In genomic region chr5:135359772-135360171, GRCm38 (mm10) we compare ENCODE assay signal across 31 mouse cellular contexts. TPM values are rescaled to one million over a fixed set of nuclear protein-coding genes. Genes with fewer than 3 reads are reported as not detected.
A peak's percentile ranks its signal among the peaks of the same experiment; 100 is the strongest.
DNase-seq lines count a peak whose midpoint lies in the region; ATAC-seq and TF ChIP-seq lines count a peak whose summit lies in the region.
"Had no signal": no experiment of that assay in that cellular context is flagged by ENCODE, and none has a peak within 500 bp of the region (broad histone marks: within the 10 kb centered on the region; RNA-seq: fewer than 3 reads in every experiment).

No protein-coding gene starts in this region.

- no peaks in the 10 kb centered on the region for H3K36me3 ChIP-seq in heart, embryonic 11.5 days (ENCODE audit: control insufficient read depth, insufficient read depth, low read length)
- no peaks in the 10 kb centered on the region for H3K36me3 ChIP-seq in C2C12 (ENCODE audit: control insufficient read depth, insufficient read depth)
- H3K36me3 ChIP-seq: limb, embryonic 12.5 days; liver, embryonic 13.5 days; midbrain, embryonic 13.5 days; neural tube, embryonic 12.5 days had no signal

- no peak overlapping the region for H3K4me2 ChIP-seq in heart, embryonic 11.5 days
- H3K4me2 ChIP-seq: hindbrain, embryonic 14.5 days; limb, embryonic 12.5 days; liver, embryonic 13.5 days; lung, embryonic 14.5 days; midbrain, embryonic 13.5 days; neural tube, embryonic 12.5 days had no signal

- 75% methylated on average over 2 of the region's 2 CpGs for WGBS in heart, embryonic 11.5 days (ENCODE audit: insufficient replicate concordance)
- 68% methylated on average over 2 of the region's 2 CpGs for WGBS in lung, adult 2 months

- peak; percentile 72 to 86 for DNase-seq in heart, adult 18-20 months
- DNase-seq in R1 (ENCODE audit: low read depth, low spot score) = peak; percentile 41
- peak; percentile 36 to 73 for DNase-seq in heart, postnatal 14 days
- no peak for DNase-seq in lung, adult 2 months
- no peak for DNase-seq in kidney, adult 18-20 months
- DNase-seq: cerebellum, adult 8-10 months; gastrocnemius, adult 2 months; kidney, adult 9 months; kidney, postnatal 14 days; liver, embryonic 13.5 days; lung, embryonic 14.5 days; right cerebral cortex, postnatal 4 days; thymus, adult 18-20 months; thymus, postnatal 4 days had no signal

- no peak for TF ChIP-seq POLR2A in lung, adult 2 months (IDR thresholded peaks at IDR 0.05; ENCODE audit: borderline replicate concordance, extremely low read depth, low read depth, low read length)

- TF ChIP-seq CTCF in C2C12 (IDR thresholded peaks at IDR 0.05; ENCODE audit: control insufficient read depth, insufficient read depth, insufficient read length) = no peak
- no peak for TF ChIP-seq CTCF in lung, adult 2 months (IDR thresholded peaks at IDR 0.05; ENCODE audit: insufficient read depth, low read length)

- H3K4me3 ChIP-seq in heart, embryonic 11.5 days (ENCODE audit: low read depth, low read length) = no peak overlapping the region
- peak overlapping the region; percentile 2 for H3K4me3 ChIP-seq in C2C12 (ENCODE audit: insufficient read depth, poor library complexity, severe bottlenecking)
- no peak overlapping the region for H3K4me3 ChIP-seq in lung, adult 2 months (replicated peaks; ENCODE audit: extremely low read depth, low read depth, low read length)
- H3K4me3 ChIP-seq: gastrocnemius, adult 2 months; layer of hippocampus, adult 2 months; limb, embryonic 12.5 days; liver, embryonic 13.5 days; midbrain, embryonic 13.5 days; neural tube, embryonic 12.5 days had no signal

- no peaks in the 10 kb centered on the region for H3K4me1 ChIP-seq in heart, embryonic 11.5 days (ENCODE audit: control insufficient read depth, insufficient read depth, low read length)
- no peaks in the 10 kb centered on the region for H3K4me1 ChIP-seq in lung, adult 2 months (ENCODE audit: control insufficient read depth, insufficient read depth, low read length)
- H3K4me1 ChIP-seq: limb, embryonic 12.5 days; liver, embryonic 13.5 days; midbrain, embryonic 13.5 days; neural tube, embryonic 12.5 days had no signal

- H3K9me3 ChIP-seq in heart, embryonic 11.5 days (replicated peaks; ENCODE audit: control insufficient read depth, low read length) = 0 out of 2 replicates have a peak, but pooled peaks cover 4% of the 10 kb centered on the region
- H3K9me3 ChIP-seq: limb, embryonic 12.5 days had no signal

- no peaks in the 10 kb centered on the region for H3K27me3 ChIP-seq in heart, embryonic 11.5 days (ENCODE audit: control insufficient read depth, insufficient read depth, low read length)
- H3K27me3 ChIP-seq in C2C12 (ENCODE audit: control insufficient read depth, insufficient read depth, insufficient read length) = peaks cover 26% of the 10 kb centered on the region
- H3K27me3 ChIP-seq: midbrain, embryonic 13.5 days; neural tube, embryonic 12.5 days had no signal

- H3ac ChIP-seq in C2C12 (ENCODE audit: control insufficient read depth, insufficient read length, low read depth) = no peak overlapping the region

- no peak overlapping the region for H3K27ac ChIP-seq in heart, embryonic 11.5 days (ENCODE audit: low read depth, low read length)
- H3K27ac ChIP-seq: gastrocnemius, adult 2 months; hindbrain, embryonic 14.5 days; layer of hippocampus, adult 2 months; limb, embryonic 12.5 days; liver, embryonic 13.5 days; midbrain, embryonic 13.5 days; neural tube, embryonic 12.5 days had no signal

- no peak for ATAC-seq in heart, embryonic 11.5 days (replicated peaks; ENCODE audit: insufficient number of reproducible peaks, low FRiP score, low TSS enrichment)
- ATAC-seq: forebrain, embryonic 14.5 days; inflammation-experienced regulatory T-cells, adult 6 months; midbrain, embryonic 13.5 days had no signal

- H3K79me2 ChIP-seq in C2C12 (ENCODE audit: control insufficient read depth, insufficient read depth) = no peaks in the 10 kb centered on the region

- no peaks in the 10 kb centered on the region for H3K79me3 ChIP-seq in C2C12 (ENCODE audit: low read depth)

- H3K9ac ChIP-seq in heart, embryonic 11.5 days (ENCODE audit: low read depth, low read length) = no peak overlapping the region
- H3K9ac ChIP-seq: hindbrain, embryonic 14.5 days; limb, embryonic 12.5 days; liver, embryonic 13.5 days; lung, embryonic 14.5 days; midbrain, embryonic 13.5 days; neural tube, embryonic 12.5 days had no signal

- intact Hi-C loops in heart, postnatal 14 days (cut with DNase I) = no loop called here

TF ChIP-seq in C2C12, 6 proteins besides CTCF, POLR2A, EP300 and RAD21:
- TF ChIP-seq MYOD1 (IDR thresholded peaks at IDR 0.05; ENCODE audit: control insufficient read depth, insufficient read length, low read depth) = no peak
- TF ChIP-seq CEBPB (IDR thresholded peaks at IDR 0.05; ENCODE audit: low read depth) = no peak
- TF ChIP-seq MYOG (IDR thresholded peaks at IDR 0.05; ENCODE audit: control insufficient read depth, extremely low read depth, insufficient read length) = no peak
- TF ChIP-seq FOSL1 (IDR thresholded peaks at IDR 0.05; ENCODE audit: insufficient read depth, low read length, poor library complexity, severe bottlenecking) = no peak
- TF ChIP-seq USF1 (IDR thresholded peaks at IDR 0.05; ENCODE audit: low read depth) = no peak
- no peak for TF ChIP-seq MAX (IDR thresholded peaks at IDR 0.05)

RNA-seq across cellular contexts. Expression of gene Trim50, which starts 6.7 kb away (rescaled TPM):
- under 1 TPM in 1 of 2 experiments, not detected in 1; 0.40 TPM for total RNA-seq in heart, adult 18-20 months (2021)
- not detected in 2 replicates for polyA plus RNA-seq in heart, embryonic 11.5 days (2014; fragmentation: Nextera tagmentation; extraction: Ambion mirVana)
- polyA plus RNA-seq in C2C12 (2012; fragmentation: generic; extraction: Trizol) = not detected
- total RNA-seq in heart, postnatal 14 days (2021) = not detected
- polyA plus RNA-seq in lung, adult 2 months (2012; rRNA removed) = not detected in 2 replicates
- total RNA-seq: gastrocnemius, adult 2 months; gastrocnemius, postnatal 4 days; layer of hippocampus, adult 2 months; left cerebral cortex, postnatal 14 days; megakaryocyte, adult 5-6 weeks had no signal
- polyA plus RNA-seq: brain, embryonic 14.5 days; embryonic facial prominence, embryonic 14.5 days; forebrain, embryonic 14.5 days; frontal cortex, adult 2 months; heart, embryonic 16.5 days; hindbrain, embryonic 14.5 days; inflammation-experienced regulatory T-cells, adult 6 months; limb, embryonic 12.5 days; liver, embryonic 13.5 days; lung, embryonic 14.5 days; neural tube, embryonic 12.5 days; stomach, embryonic 14.5 days had no signal

RNA-seq across cellular contexts. Expression of gene Fkbp6, which starts 9.9 kb away (rescaled TPM):
- under 1 TPM; 0.36 to 0.57 TPM for total RNA-seq in heart, adult 18-20 months (2021)
- 0.46 TPM in 1 of 2 replicates, not detected in the other for polyA plus RNA-seq in heart, embryonic 11.5 days (2014; fragmentation: Nextera tagmentation; extraction: Ambion mirVana)
- not detected for polyA plus RNA-seq in C2C12 (2012; fragmentation: generic; extraction: Trizol)
- total RNA-seq in heart, postnatal 14 days (2021) = under 1 TPM; 0.29 to 0.61 TPM
- polyA plus RNA-seq in lung, adult 2 months (2012; rRNA removed) = not detected in 2 replicates
- total RNA-seq: gastrocnemius, adult 2 months; megakaryocyte, adult 5-6 weeks had no signal
- polyA plus RNA-seq: embryonic facial prominence, embryonic 14.5 days; forebrain, embryonic 14.5 days; heart, embryonic 16.5 days; inflammation-experienced regulatory T-cells, adult 6 months; liver, embryonic 13.5 days; lung, embryonic 14.5 days; neural tube, embryonic 12.5 days; stomach, embryonic 14.5 days had no signal

RNA-seq across cellular contexts. Expression of gene Nsun5, which starts 10.0 kb away (rescaled TPM):
- total RNA-seq in heart, adult 18-20 months (2021) = 10 to 100 TPM; 17.1 TPM
- polyA plus RNA-seq in heart, embryonic 11.5 days (2014; fragmentation: Nextera tagmentation; extraction: Ambion mirVana) = 15.9 and 16.0 TPM in 2 replicates
- 33.0 TPM for polyA plus RNA-seq in C2C12 (2012; fragmentation: generic; extraction: Trizol)
- total RNA-seq in heart, postnatal 14 days (2021) = 10 to 100 TPM; 14.5 to 17.0 TPM
- polyA plus RNA-seq in lung, adult 2 months (2012; rRNA removed) = 27.3 and 29.4 TPM in 2 replicates

RNA-seq across cellular contexts. Expression of gene Pom121, which starts 34.6 kb away (rescaled TPM):
- total RNA-seq in heart, adult 18-20 months (2021) = 10 to 100 TPM; 11.4 to 12.4 TPM
- polyA plus RNA-seq in heart, embryonic 11.5 days (2014; fragmentation: Nextera tagmentation; extraction: Ambion mirVana) = 10.2 and 11.8 TPM in 2 replicates
- 26.9 TPM for polyA plus RNA-seq in C2C12 (2012; fragmentation: generic; extraction: Trizol)
- total RNA-seq in heart, postnatal 14 days (2021) = 10 to 100 TPM; 15.8 to 18.2 TPM
- polyA plus RNA-seq in lung, adult 2 months (2012; rRNA removed) = 18.1 and 19.0 TPM in 2 replicates

Comparison
In these comparisons a context has a peak if more than half of its experiments do, and no peak if none do; other contexts are left out.
1. DNase-seq: peak in heart, adult 18-20 months (2 of 2), R1 (single experiment) and heart, postnatal 14 days (2 of 2); none in lung, adult 2 months (single experiment) and kidney, adult 18-20 months (single experiment).